Comparison of ENCODE assay signal across 25 mouse cellular contexts in genomic region chr13:45410936-45411335, GRCm38 (mm10). TPM values are rescaled to one million over a fixed set of nuclear protein-coding genes. Genes with fewer than 3 reads are reported as not detected.
DNase-seq lines count a peak whose midpoint lies in the region; ATAC-seq and TF ChIP-seq lines count a peak whose summit lies in the region.
"Had no signal": no experiment of that assay in that cellular context is flagged by ENCODE, and none has a peak within 500 bp of the region (broad histone marks: within the 10 kb centered on the region; RNA-seq: fewer than 3 reads in every experiment).

No protein-coding gene starts in this region.

- WGBS in kidney, adult 2 months: 59% methylated on average over 4 of the region's 4 CpGs
- WGBS in liver, postnatal 0 days (ENCODE audit: insufficient replicate concordance): 70% methylated on average over 4 of the region's 4 CpGs

- no peaks in the 10 kb centered on the region for H3K27me3 ChIP-seq in kidney, adult 2 months (replicated peaks; ENCODE audit: control insufficient read depth, insufficient read depth, low read length)
- H3K27me3 ChIP-seq in liver, postnatal 0 days (ENCODE audit: insufficient read depth, low read length): peaks cover 11% of the 10 kb centered on the region; the same call in 1 of the 2 replicates
- H3K27me3 ChIP-seq: embryonic facial prominence, embryonic 13.5 days; embryonic facial prominence, embryonic 15.5 days; Patski had no signal

- no peak for TF ChIP-seq CTCF in kidney, adult 2 months (conservative IDR thresholded peaks at IDR 0.05; ENCODE audit: insufficient read depth, insufficient read length, low read depth, low read length)
- TF ChIP-seq CTCF in liver, postnatal 0 days (IDR thresholded peaks at IDR 0.05; ENCODE audit: low read depth): no peak

- peak; percentile 56 for DNase-seq in kidney, adult 2 months
- DNase-seq in kidney, postnatal 4 days: no peak
- peak; percentile 0 for DNase-seq in liver
- no peak for DNase-seq in liver, postnatal 0 days
- DNase-seq in gastrocnemius, postnatal 36 days: no peak
- DNase-seq: adrenal gland, adult 8-10 months; adrenal gland, postnatal 14 days; adrenal gland, postnatal 36 days; cerebellum, adult 11 months; cerebellum, adult 18-20 months; cerebellum, adult 8-10 months; cerebellum, adult 9-11 months; cerebellum, postnatal 14 days; cerebellum, postnatal 36 days; embryo, embryonic 11 days had no signal

- no peaks in the 10 kb centered on the region; the same call in 1 of the 2 replicates for H3K4me1 ChIP-seq in kidney, adult 2 months (ENCODE audit: control insufficient read depth, insufficient read depth, low read length)
- peaks cover 14% of the 10 kb centered on the region for H3K4me1 ChIP-seq in liver, postnatal 0 days (ENCODE audit: insufficient read depth)
- 0 out of 2 replicates have a peak, but pooled peaks cover 3% of the 10 kb centered on the region for H3K4me1 ChIP-seq in brown adipose tissue, adult 24 weeks (ENCODE audit: control insufficient read depth, insufficient read depth, insufficient read length, low read length)

- H3K9ac ChIP-seq in liver, postnatal 0 days (replicated peaks): no peak overlapping the region
- H3K9ac ChIP-seq: embryonic facial prominence, embryonic 13.5 days; embryonic facial prominence, embryonic 15.5 days; forebrain, embryonic 12.5 days had no signal

- H3K36me3 ChIP-seq in kidney, adult 2 months (ENCODE audit: control insufficient read depth, insufficient read depth, low read length): peaks cover 19% of the 10 kb centered on the region
- peaks cover 62% of the 10 kb centered on the region for H3K36me3 ChIP-seq in liver, postnatal 0 days (replicated peaks; ENCODE audit: insufficient read depth, low read length)

- TF ChIP-seq EP300 in liver, postnatal 0 days (IDR thresholded peaks at IDR 0.05; ENCODE audit: low read depth): no peak

- no peak for ATAC-seq in liver, postnatal 0 days
- ATAC-seq: activated CD4-positive, CD25-positive, alpha-beta regulatory T cell, adult 4 months; forebrain, embryonic 14.5 days; forebrain, embryonic 16.5 days; Patski had no signal

- no peak for TF ChIP-seq POLR2A in kidney, adult 2 months (IDR thresholded peaks at IDR 0.05; ENCODE audit: low read depth, low read length)

- no peak overlapping the region for H3K4me3 ChIP-seq in kidney, adult 2 months (ENCODE audit: insufficient read depth, low read depth, low read length)
- no peak overlapping the region for H3K4me3 ChIP-seq in liver, postnatal 0 days (ENCODE audit: low read depth, low read length)
- H3K4me3 ChIP-seq in brown adipose tissue, adult 24 weeks (ENCODE audit: insufficient read depth, low read depth, low read length): no peak overlapping the region
- H3K4me3 ChIP-seq: embryonic facial prominence, embryonic 13.5 days; embryonic facial prominence, embryonic 15.5 days; erythroblast, embryonic 14.5 days; forebrain, embryonic 10.5 days; forebrain, embryonic 12.5 days had no signal

- intact Hi-C loops in gastrocnemius, postnatal 36 days (cut with DNase I): no loop called here

- H3K27ac ChIP-seq in kidney, adult 2 months (ENCODE audit: insufficient read depth, low read depth, low read length): no peak overlapping the region
- no peak overlapping the region for H3K27ac ChIP-seq in liver, postnatal 0 days (ENCODE audit: low read depth)
- 0 out of 2 replicates have a peak overlapping the region, but pooled peaks have one; percentile 8 for H3K27ac ChIP-seq in brown adipose tissue, adult 24 weeks (replicated peaks; ENCODE audit: low read depth, low read length)
- H3K27ac ChIP-seq: embryonic facial prominence, embryonic 13.5 days; embryonic facial prominence, embryonic 15.5 days; forebrain, embryonic 10.5 days; forebrain, embryonic 12.5 days had no signal

- H3K4me2 ChIP-seq in liver, postnatal 0 days (ENCODE audit: low read depth, low read length): no peak overlapping the region
- H3K4me2 ChIP-seq: embryonic facial prominence, embryonic 13.5 days; embryonic facial prominence, embryonic 15.5 days; forebrain, embryonic 12.5 days had no signal

- no peaks in the 10 kb centered on the region for H3K9me3 ChIP-seq in liver, postnatal 0 days (ENCODE audit: low read length)
- H3K9me3 ChIP-seq: embryonic facial prominence, embryonic 13.5 days; embryonic facial prominence, embryonic 15.5 days; forebrain, embryonic 12.5 days had no signal

RNA-seq across cellular contexts. Expression of gene Mylip, which starts 21.4 kb away (rescaled TPM):
- polyA plus RNA-seq in kidney, adult 2 months (2012; rRNA removed): 29.4 and 33.5 TPM in 2 replicates
- 6.9 and 7.4 TPM in 2 replicates for polyA plus RNA-seq in liver, postnatal 0 days (2015; fragmentation: Nextera tagmentation; extraction: Ambion mirVana)
- 4.7 and 12.9 TPM in 2 replicates for polyA plus RNA-seq in brown adipose tissue, adult 24 weeks (2012; ENCODE audit: insufficient read depth, insufficient read length, missing spikeins)
- total RNA-seq in gastrocnemius, postnatal 36 days (2021): 10 to 100 TPM in 1 of 2 experiments, 1 to 10 TPM in 1; 9.9 to 10.9 TPM

Comparison
In these comparisons a context has a peak if more than half of its experiments do, and no peak if none do; other contexts are left out.
1. DNase-seq: peak in kidney, adult 2 months (single experiment) and liver (single experiment); none in kidney, postnatal 4 days (0 of 2), liver, postnatal 0 days (single experiment) and gastrocnemius, postnatal 36 days (0 of 2).